Mouse (Mus musculus): ENCODE measurements around the gene Phyh. TPM values are rescaled to one million over a fixed set of nuclear protein-coding genes. Genes with fewer than 3 reads are reported as not detected.
A peak's percentile ranks its signal among the peaks of the same experiment; 100 is the strongest.

The Phyh gene
- polyA plus RNA-seq, 1 experiment from 2014 or later, result 159 TPM

- H3K36me3 ChIP-seq (ENCODE audit: insufficient read depth, low read length), result no peaks in the 10 kb centered on the region; the same call in 1 of the 2 replicates
- peak; percentile 82 for ATAC-seq (replicated peaks; ENCODE audit: low FRiP score, low read depth)
- H3K27me3 ChIP-seq (ENCODE audit: insufficient read depth, low read length), result no peaks in the 10 kb centered on the region
- peak within 1 kb of the TSS; percentile 98 for H3K9ac ChIP-seq (ENCODE audit: low read depth, low read length)
- H3K9me3 ChIP-seq (replicated peaks; ENCODE audit: low read length), result no peaks in the 10 kb centered on the region
- peak; percentile 90 for DNase-seq (ENCODE audit: low spot score)
- peak within 1 kb of the TSS; percentile 81 for H3K4me2 ChIP-seq (ENCODE audit: low read length)
- peak within 1 kb of the TSS; percentile 99 for H3K27ac ChIP-seq
- no peak for TF ChIP-seq CTCF (IDR thresholded peaks at IDR 0.05; ENCODE audit: low read depth)
- peak within 1 kb of the TSS; percentile 94 for H3K4me3 ChIP-seq (replicated peaks; ENCODE audit: low read depth, low read length)
- under 1% methylated on average over 68 of the region's 115 CpGs for WGBS
- H3K4me1 ChIP-seq (replicated peaks; ENCODE audit: insufficient read depth, low read length), result peaks cover 10% of the 10 kb centered on the region; the same call in 1 of the 2 replicates
Measured at GRCm38 (mm10) chr2:4881350-4882248, 37.2 kb upstream of the Phyh start, which contains the start of gene Sephs1. Gene Sephs1, plus strand, starts transcription at chr2:4881564.

- Histone ChIP-seq H3K9ac (ENCODE audit: low read depth, low read length) (peak overlapping the region; percentile 98), H3K27me3 (ENCODE audit: insufficient read depth, low read length) (no peaks in the 10 kb centered on the region), H3K36me3 (ENCODE audit: insufficient read depth, low read length) (peaks cover 3% of the 10 kb centered on the region; the same call in 1 of the 2 replicates), H3K4me2 (ENCODE audit: low read length) (peak overlapping the region; percentile 81), H3K9me3 (replicated peaks; ENCODE audit: low read length) (no peaks in the 10 kb centered on the region), H3K4me3 (replicated peaks; ENCODE audit: low read depth, low read length) (peak overlapping the region; percentile 94), H3K27ac (peak overlapping the region; percentile 99), H3K4me1 (replicated peaks; ENCODE audit: insufficient read depth, low read length) (peaks cover 10% of the 10 kb centered on the region; the same call in 1 of the 2 replicates)
- whole genome bisulfite sequencing, result 1% methylated on average over 63 of the region's 63 CpGs
- ATAC-seq (replicated peaks; ENCODE audit: low FRiP score, low read depth) (peak; percentile 59), DNase-seq (ENCODE audit: low spot score) (peak; percentile 65)
- TF ChIP-seq CTCF (IDR thresholded peaks at IDR 0.05; ENCODE audit: low read depth), result no peak
Measured at GRCm38 (mm10) chr2:4882249-4882791, 36.5 kb upstream of the Phyh start.

- under 1% methylated on average over 18 of the region's 18 CpGs for WGBS
- H3K9ac ChIP-seq (ENCODE audit: low read depth, low read length), result peak overlapping the region; percentile 98; the same call in 1 of the 2 replicates
- DNase-seq (ENCODE audit: low spot score), result peak; percentile 33
- peaks cover 10% of the 10 kb centered on the region; the same call in 1 of the 2 replicates for H3K4me1 ChIP-seq (replicated peaks; ENCODE audit: insufficient read depth, low read length)
- TF ChIP-seq CTCF (IDR thresholded peaks at IDR 0.05; ENCODE audit: low read depth), result no peak
- H3K4me3 ChIP-seq (replicated peaks; ENCODE audit: low read depth, low read length), result peak overlapping the region; percentile 94
- peak overlapping the region; percentile 81 for H3K4me2 ChIP-seq (ENCODE audit: low read length)
- peak overlapping the region; percentile 99; the same call in 1 of the 2 replicates for H3K27ac ChIP-seq
- no peaks in the 10 kb centered on the region for H3K9me3 ChIP-seq (replicated peaks; ENCODE audit: low read length)
- H3K36me3 ChIP-seq (ENCODE audit: insufficient read depth, low read length), result peaks cover 5% of the 10 kb centered on the region; the same call in 1 of the 2 replicates
- ATAC-seq (replicated peaks; ENCODE audit: low FRiP score, low read depth), result no peak
- H3K27me3 ChIP-seq (ENCODE audit: insufficient read depth, low read length), result no peaks in the 10 kb centered on the region
Measured at GRCm38 (mm10) chr2:4883009-4883704, 35.7 kb upstream of the Phyh start.

- ATAC-seq (replicated peaks; ENCODE audit: low FRiP score, low read depth) (no peak), DNase-seq (ENCODE audit: low spot score) (no peak)
- Histone ChIP-seq H3K36me3 (ENCODE audit: insufficient read depth, low read length) (peaks cover 27% of the 10 kb centered on the region), H3K27me3 (ENCODE audit: insufficient read depth, low read length) (no peaks in the 10 kb centered on the region), H3K4me2 (ENCODE audit: low read length) (no peak overlapping the region), H3K4me1 (replicated peaks; ENCODE audit: insufficient read depth, low read length) (peaks cover 7% of the 10 kb centered on the region; the same call in 1 of the 2 replicates), H3K9me3 (replicated peaks; ENCODE audit: low read length) (no peaks in the 10 kb centered on the region), H3K27ac (no peak overlapping the region), H3K4me3 (replicated peaks; ENCODE audit: low read depth, low read length) (no peak overlapping the region), H3K9ac (ENCODE audit: low read depth, low read length) (no peak overlapping the region)
- 91% methylated on average over 6 of the region's 6 CpGs for WGBS
- TF ChIP-seq CTCF (IDR thresholded peaks at IDR 0.05; ENCODE audit: low read depth), result no peak
Measured at GRCm38 (mm10) chr2:4886896-4887295, 31.9 kb upstream of the Phyh start.

GRCm38 (mm10) chr2:4895598-4895997 lies 23.2 kb upstream of the Phyh start:
- H3K4me3 ChIP-seq (replicated peaks; ENCODE audit: low read depth, low read length), result no peak overlapping the region
- no peak for ATAC-seq (replicated peaks; ENCODE audit: low FRiP score, low read depth)
- 84% methylated on average over 2 of the region's 2 CpGs for WGBS
- no peaks in the 10 kb centered on the region for H3K9me3 ChIP-seq (replicated peaks; ENCODE audit: low read length)
- peaks cover 57% of the 10 kb centered on the region for H3K36me3 ChIP-seq (ENCODE audit: insufficient read depth, low read length)
- H3K27ac ChIP-seq, result no peak overlapping the region
- H3K4me1 ChIP-seq (replicated peaks; ENCODE audit: insufficient read depth, low read length), result no peaks in the 10 kb centered on the region
- H3K4me2 ChIP-seq (ENCODE audit: low read length), result no peak overlapping the region
- TF ChIP-seq CTCF (IDR thresholded peaks at IDR 0.05; ENCODE audit: low read depth), result no peak
- DNase-seq (ENCODE audit: low spot score), result no peak
- H3K27me3 ChIP-seq (ENCODE audit: insufficient read depth, low read length), result no peaks in the 10 kb centered on the region
- no peak overlapping the region for H3K9ac ChIP-seq (ENCODE audit: low read depth, low read length)

GRCm38 (mm10) chr2:4896970-4897369 lies 21.8 kb upstream of the Phyh start:
- TF ChIP-seq CTCF (IDR thresholded peaks at IDR 0.05; ENCODE audit: low read depth), result peak; percentile 36; the same call in 1 of the 2 replicates
- DNase-seq (ENCODE audit: low spot score) (no peak), ATAC-seq (replicated peaks; ENCODE audit: low FRiP score, low read depth) (no peak)
- H3K4me2 ChIP-seq (ENCODE audit: low read length), result no peak overlapping the region
- peaks cover 64% of the 10 kb centered on the region for H3K36me3 ChIP-seq (ENCODE audit: insufficient read depth, low read length)
- no peak overlapping the region for H3K27ac ChIP-seq
- H3K4me3 ChIP-seq (replicated peaks; ENCODE audit: low read depth, low read length), result no peak overlapping the region
- H3K27me3 ChIP-seq (ENCODE audit: insufficient read depth, low read length), result no peaks in the 10 kb centered on the region
- H3K4me1 ChIP-seq (replicated peaks; ENCODE audit: insufficient read depth, low read length), result no peaks in the 10 kb centered on the region
- H3K9me3 ChIP-seq (replicated peaks; ENCODE audit: low read length), result no peaks in the 10 kb centered on the region
- no peak overlapping the region for H3K9ac ChIP-seq (ENCODE audit: low read depth, low read length)
- WGBS, result 88% methylated on average over 4 of the region's 4 CpGs

Data from kidney, postnatal 0 days (tissue).